Mouse (Mus musculus): Measurements from ENCODE around the gene Eif5a.

- TF ChIP-seq POLR2A (IDR thresholded peaks at IDR 0.05; ENCODE audit: borderline replicate concordance, low read depth, low read length) (no peak), CTCF (IDR thresholded peaks at IDR 0.05; ENCODE audit: low read depth, low read length) (no peak)
Measured at GRCm38 (mm10) chr11:69910781-69911560, 10.8 kb downstream of the Eif5a start.

All from bone marrow macrophage, adult 2 months (primary cell).